Mouse (Mus musculus) cerebellum, adult 18-20 months (tissue): Measurements from ENCODE around the gene Lmntd1.
"Not testable (repeated sequence)": the region's sequence is repeated elsewhere in the genome, so short reads cannot be mapped to it uniquely, and the experiment has no call there.

Experiments
- DNase-seq, 2 experiments: peaks; one replicate each; pipeline ENCODE4 v3.0.0; 2021

The Lmntd1 gene

GRCm38 (mm10) chr6:145340657-145341146 is 273.4 kb downstream of the Lmntd1 start:
- peak; percentile 95 to 98 for DNase-seq

DNA sequence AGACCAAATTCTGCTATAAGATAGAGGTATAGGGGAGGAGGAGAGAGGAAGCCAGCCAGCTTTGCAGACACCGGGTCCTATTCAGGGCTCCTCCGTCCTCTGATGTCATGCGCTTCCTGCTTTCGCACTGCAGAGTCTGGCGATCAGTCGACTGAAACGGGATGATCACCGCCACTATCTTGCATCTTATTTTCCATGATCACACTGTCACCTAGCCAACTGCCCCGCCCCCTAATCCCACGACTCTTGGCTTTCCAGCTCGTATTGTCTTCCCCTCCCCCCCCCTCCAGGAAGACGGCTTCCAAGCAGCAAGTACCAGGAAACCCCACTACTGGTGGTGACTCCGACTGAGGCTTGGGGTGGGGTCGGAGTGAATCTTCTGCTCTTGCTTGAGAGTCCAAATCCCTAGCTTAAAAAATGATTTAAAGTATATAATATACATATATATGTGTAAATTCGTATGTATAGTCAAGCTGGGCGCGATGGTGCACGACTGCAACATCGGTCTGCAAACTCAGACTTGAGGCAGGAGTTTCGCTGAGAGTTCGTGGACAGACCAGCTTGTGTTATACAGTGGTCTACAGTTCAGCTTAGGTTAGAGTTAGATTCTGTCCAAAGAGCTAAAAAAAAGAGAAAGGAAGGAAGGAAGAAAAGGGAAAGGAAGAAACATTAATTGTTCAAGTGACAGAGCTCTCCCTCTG is 274.0 kb downstream of the Lmntd1 start:
- peak; percentile 59 to 64 for DNase-seq

DNA sequence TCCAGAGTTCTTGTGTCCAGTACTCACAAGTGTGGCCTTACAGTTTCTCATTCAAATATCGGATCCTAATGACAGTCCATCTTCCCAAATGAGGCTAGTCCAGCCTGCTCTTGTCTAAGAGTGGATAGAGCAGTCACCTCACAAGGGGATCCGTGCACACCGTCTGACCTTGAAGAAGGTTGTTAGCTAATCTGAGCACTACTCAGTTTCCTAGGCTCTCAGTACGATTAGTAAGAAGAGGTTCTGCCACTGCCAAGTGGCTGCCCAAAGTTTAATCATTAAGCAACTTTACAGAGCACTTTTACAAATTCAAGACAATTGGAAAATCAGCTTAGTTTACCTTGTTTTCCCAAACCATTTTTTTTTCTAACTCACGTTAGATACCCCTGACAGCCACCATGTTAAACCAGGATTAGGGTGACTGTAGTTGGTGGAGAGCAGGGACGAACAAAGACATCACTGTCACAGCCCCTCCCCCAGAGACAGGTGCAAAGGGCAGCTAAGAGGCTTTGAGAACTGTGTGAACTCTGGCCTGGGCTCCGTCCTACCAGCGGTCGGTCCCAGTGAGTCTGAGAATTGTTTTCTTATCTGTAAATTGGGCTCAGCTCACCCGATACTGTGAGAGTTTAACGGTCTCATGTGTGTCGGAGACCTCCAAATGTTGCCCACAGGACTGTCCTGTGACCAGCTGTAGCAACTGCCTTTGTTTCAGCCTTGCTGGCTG is 275.4 kb downstream of the Lmntd1 start:
- no peak for DNase-seq

- not testable (repeated sequence) for DNase-seq
Observed at GRCm38 (mm10) chr6:145337521-145337920, 276.6 kb downstream of the Lmntd1 start.

- DNase-seq, result no peak
Observed at GRCm38 (mm10) chr6:145335876-145336768, 278.0 kb downstream of the Lmntd1 start.

DNA sequence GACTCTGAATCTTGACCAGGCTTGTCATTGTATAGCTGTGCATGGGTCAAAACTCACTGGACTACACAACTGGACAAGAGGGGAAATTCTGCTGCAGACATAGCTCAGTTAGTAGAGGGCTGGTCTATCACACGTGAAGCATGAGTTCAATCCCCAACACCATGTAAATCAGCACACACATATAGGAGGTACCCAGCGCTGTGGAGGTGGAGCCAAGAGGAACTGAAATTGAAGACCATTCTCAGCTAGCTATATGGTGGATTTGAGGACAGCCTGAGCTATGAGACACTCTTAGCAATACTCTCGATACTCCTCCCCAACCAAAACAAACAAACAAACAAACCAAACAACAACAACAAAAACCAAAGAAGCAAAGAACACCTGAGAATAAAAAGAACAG is 279.9 kb downstream of the Lmntd1 start:
- DNase-seq, result no peak

- DNase-seq, result no peak
Observed at GRCm38 (mm10) chr6:145326141-145326806, 287.8 kb downstream of the Lmntd1 start.

- DNase-seq, result no peak
Observed at GRCm38 (mm10) chr6:145325095-145325494, 289.0 kb downstream of the Lmntd1 start.

GRCm38 (mm10) chr6:145324470-145324869 is 289.6 kb downstream of the Lmntd1 start:
- no peak for DNase-seq

DNA sequence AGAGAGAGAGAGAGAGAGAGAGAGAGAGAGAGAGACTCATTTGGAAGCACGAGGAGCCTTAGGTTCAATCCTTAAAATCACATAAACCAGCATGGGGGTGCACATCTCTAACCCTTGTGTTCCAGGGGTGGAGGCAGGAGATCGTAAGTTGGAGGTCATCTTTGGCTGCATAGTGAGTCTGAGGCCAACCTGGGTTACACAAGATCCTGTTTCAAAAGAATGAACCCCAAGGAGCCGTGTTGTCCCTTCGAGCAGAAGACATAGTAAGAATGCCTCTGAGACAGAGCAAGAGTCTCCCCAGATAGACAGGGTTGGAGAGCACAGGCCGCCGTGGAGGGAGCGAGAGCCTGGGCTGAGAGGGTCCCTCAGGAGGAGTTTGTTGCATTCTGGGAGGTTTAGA is 291.9 kb downstream of the Lmntd1 start:
- DNase-seq, result no peak

DNA sequence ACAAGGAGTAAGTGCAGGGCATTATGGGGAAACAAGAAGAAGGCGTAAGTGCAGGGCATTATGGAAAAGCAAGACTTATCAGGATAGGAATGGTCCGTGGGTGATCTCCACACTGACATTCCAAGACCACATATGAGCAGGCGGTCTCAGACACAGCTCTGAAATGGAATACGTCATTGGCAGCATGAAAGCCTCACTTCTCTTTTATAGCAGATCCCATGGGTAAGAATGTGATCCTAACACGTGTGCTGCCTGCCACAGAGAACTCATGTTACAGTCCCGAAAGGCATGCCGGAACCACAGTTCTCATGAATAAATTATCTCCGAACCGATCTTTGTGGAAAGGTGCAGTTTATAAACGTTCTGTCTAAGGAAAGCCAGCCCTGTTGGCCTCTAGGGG is 294.0 kb downstream of the Lmntd1 start:
- DNase-seq, result no peak
